8 mouse cellular contexts compared by ENCODE assay signal in the genomic region with DNA sequence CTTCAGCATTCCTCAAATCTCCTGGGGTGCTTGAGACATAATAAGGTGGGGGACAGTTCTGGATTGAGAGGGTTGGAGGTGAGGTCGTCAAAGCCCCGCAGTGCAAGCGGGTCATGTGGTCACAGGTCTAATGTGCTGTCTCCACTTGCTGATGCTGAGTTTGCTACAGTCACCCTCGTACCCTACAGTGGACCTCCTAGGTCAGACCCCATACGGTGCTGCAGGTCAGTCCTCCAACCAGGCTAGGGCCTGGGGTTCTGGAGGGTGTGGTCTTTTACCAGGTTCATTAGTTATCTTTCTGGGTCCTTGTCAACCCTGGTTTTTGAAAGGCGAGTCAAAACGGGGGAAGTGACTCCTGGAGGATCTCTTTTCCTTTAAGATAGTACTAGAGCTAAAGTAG. TPM values are rescaled to one million over a fixed set of nuclear protein-coding genes. Genes with fewer than 3 reads are reported as not detected.
DNase-seq lines count a peak whose midpoint lies in the region; ATAC-seq and TF ChIP-seq lines count a peak whose summit lies in the region.

No protein-coding gene starts in this region.

- intact Hi-C loops in left cerebral cortex, postnatal 36 days (cut with DNase I), result loop anchor here (2.0 to 10.0 kb wide), 3 partner anchors 23 to 157 kb away; a partner anchor contains a TSS

- peak overlapping the region; percentile 60 for H3ac ChIP-seq in myocyte (ENCODE audit: control insufficient read depth, insufficient read length)

- DNase-seq in kidney, postnatal 0 days (ENCODE audit: low spot score), result no peak
- DNase-seq in kidney, adult 9 months, result no peak
- peak; percentile 61 to 70 for DNase-seq in cerebellum, postnatal 25 days
- no peak for DNase-seq in hindbrain, embryonic 14.5 days (ENCODE audit: low spot score)
- no peak for DNase-seq in left cerebral cortex, postnatal 36 days (ENCODE audit: low spot score in 2 of 2)
- no peak for DNase-seq in left cerebral cortex, adult 9 months (ENCODE audit: low spot score in 2 of 2)
- no peak for DNase-seq in left cerebral cortex, adult 18-20 months (ENCODE audit: low spot score in 2 of 2)

- peaks cover 41% of the 10 kb centered on the region for H3K79me2 ChIP-seq in myocyte (ENCODE audit: control insufficient read depth, insufficient read depth)

- H3K9me3 ChIP-seq in kidney, postnatal 0 days (replicated peaks; ENCODE audit: low read length), result no peaks in the 10 kb centered on the region
- no peaks in the 10 kb centered on the region for H3K9me3 ChIP-seq in hindbrain, embryonic 14.5 days (ENCODE audit: control insufficient read depth, low read length)

- H3K4me3 ChIP-seq in kidney, postnatal 0 days (replicated peaks; ENCODE audit: low read depth, low read length), result peak overlapping the region; percentile 86
- peak overlapping the region; percentile 97 for H3K4me3 ChIP-seq in hindbrain, embryonic 14.5 days (replicated peaks; ENCODE audit: low read length)
- peak overlapping the region; percentile 41 for H3K4me3 ChIP-seq in myocyte

- TF ChIP-seq CTCF in kidney, postnatal 0 days (IDR thresholded peaks at IDR 0.05; ENCODE audit: low read depth), result no peak

- ATAC-seq in kidney, postnatal 0 days (replicated peaks; ENCODE audit: low FRiP score, low read depth), result no peak
- no peak; the same call in 1 of the 2 replicates for ATAC-seq in hindbrain, embryonic 14.5 days (ENCODE audit: low FRiP score)

- peaks cover 43% of the 10 kb centered on the region for H3K4me1 ChIP-seq in kidney, postnatal 0 days (replicated peaks; ENCODE audit: insufficient read depth, low read length)
- peaks cover 39% of the 10 kb centered on the region for H3K4me1 ChIP-seq in hindbrain, embryonic 14.5 days (replicated peaks; ENCODE audit: control insufficient read depth, insufficient read depth, low read length)

- H3K36me3 ChIP-seq in kidney, postnatal 0 days (ENCODE audit: insufficient read depth, low read length), result no peaks in the 10 kb centered on the region
- H3K36me3 ChIP-seq in hindbrain, embryonic 14.5 days (replicated peaks; ENCODE audit: control insufficient read depth, insufficient read depth), result no peaks in the 10 kb centered on the region
- H3K36me3 ChIP-seq in myocyte (ENCODE audit: control insufficient read depth, insufficient read depth), result no peaks in the 10 kb centered on the region

- TF ChIP-seq POLR2A in myocyte (IDR thresholded peaks at IDR 0.05; ENCODE audit: insufficient read length, low read depth), result no peak

- H3K27ac ChIP-seq in kidney, postnatal 0 days, result peak overlapping the region; percentile 70; the same call in 1 of the 2 replicates
- H3K27ac ChIP-seq in hindbrain, embryonic 14.5 days, result peak overlapping the region; percentile 97

- WGBS in kidney, postnatal 0 days, result 16% methylated on average over 7 of the region's 7 CpGs
- 6% methylated on average over 7 of the region's 7 CpGs for WGBS in hindbrain, embryonic 14.5 days

- H3K9ac ChIP-seq in kidney, postnatal 0 days (ENCODE audit: low read depth, low read length), result peak overlapping the region; percentile 90
- H3K9ac ChIP-seq in hindbrain, embryonic 14.5 days, result peak overlapping the region; percentile 99

- no peaks in the 10 kb centered on the region for H3K27me3 ChIP-seq in kidney, postnatal 0 days (ENCODE audit: insufficient read depth, low read length)
- no peaks in the 10 kb centered on the region for H3K27me3 ChIP-seq in hindbrain, embryonic 14.5 days (ENCODE audit: control insufficient read depth, insufficient read depth, low read length)
- H3K27me3 ChIP-seq in myocyte (ENCODE audit: control insufficient read depth, insufficient read depth, insufficient read length), result no peaks in the 10 kb centered on the region

- H3K4me2 ChIP-seq in kidney, postnatal 0 days (ENCODE audit: low read length), result peak overlapping the region; percentile 96
- peak overlapping the region; percentile 90 for H3K4me2 ChIP-seq in hindbrain, embryonic 14.5 days (replicated peaks)
- H3K4me2 ChIP-seq in myocyte (ENCODE audit: low read depth), result peak overlapping the region; percentile 82

TF ChIP-seq in myocyte, 11 proteins besides CTCF, POLR2A, EP300 and RAD21:
- TF ChIP-seq POLR2AphosphoS2 (IDR thresholded peaks at IDR 0.05; ENCODE audit: insufficient read length, low read depth) (no peak), USF1 (IDR thresholded peaks at IDR 0.05; ENCODE audit: low read depth) (peak; percentile 29), CEBPB (IDR thresholded peaks at IDR 0.05; ENCODE audit: insufficient read depth, poor library complexity, severe bottlenecking) (no peak)

RNA-seq across cellular contexts. Expression of a gene that starts 0.4 kb away (rescaled TPM):
- polyA plus RNA-seq in kidney, postnatal 0 days (2015; fragmentation: Nextera tagmentation; extraction: Ambion mirVana), result 13.3 and 13.5 TPM in 2 replicates
- polyA plus RNA-seq in hindbrain, embryonic 14.5 days (2014; fragmentation: Nextera tagmentation; extraction: Ambion mirVana), result 22.2 and 24.9 TPM in 2 replicates
- polyA plus RNA-seq in myocyte (2012; fragmentation: generic; extraction: Trizol), result 15.0 TPM
- total RNA-seq in left cerebral cortex, postnatal 36 days (2021), result 10 to 100 TPM; 34.9 to 49.4 TPM
- total RNA-seq in left cerebral cortex, adult 18-20 months (2021), result 10 to 100 TPM; 44.2 to 49.4 TPM

RNA-seq across cellular contexts. Expression of a gene that starts 24.3 kb away (rescaled TPM):
- 2.9 TPM in 2 replicates for polyA plus RNA-seq in kidney, postnatal 0 days (2015; fragmentation: Nextera tagmentation; extraction: Ambion mirVana)
- polyA plus RNA-seq in hindbrain, embryonic 14.5 days (2014; fragmentation: Nextera tagmentation; extraction: Ambion mirVana), result 2.4 and 2.7 TPM in 2 replicates
- 0.06 TPM for polyA plus RNA-seq in myocyte (2012; fragmentation: generic; extraction: Trizol)
- total RNA-seq in left cerebral cortex, postnatal 36 days (2021), result 1 to 10 TPM; 3.4 to 4.3 TPM
- total RNA-seq in left cerebral cortex, adult 18-20 months (2021), result 1 to 10 TPM; 4.3 to 5.3 TPM

Comparison
In these comparisons a context has a peak if more than half of its experiments do, and no peak if none do; other contexts are left out.
1. DNase-seq: peak in cerebellum, postnatal 25 days (2 of 2); none in kidney, postnatal 0 days (single experiment), kidney, adult 9 months (single experiment), hindbrain, embryonic 14.5 days (single experiment), left cerebral cortex, postnatal 36 days (0 of 2), left cerebral cortex, adult 9 months (0 of 2) and left cerebral cortex, adult 18-20 months (0 of 2).
2. H3K4me3 ChIP-seq: peak in every context shown above with its lines; median percentile 97 in hindbrain, embryonic 14.5 days; 86 in kidney, postnatal 0 days; 41 in myocyte.
3. Peak in every context shown above with its lines, with median percentiles within 50 percentile points of each other: H3K4me2 ChIP-seq.